Mouse (Mus musculus) liver, adult 2 months (tissue): ENCODE results near the gene Tril.

ENCODE experiments used
- CTCF ChIP-seq: fragments of 200-500 bp; IDR thresholded peaks from 2 replicates; pipeline ENCODE4 v1.5.1; 2011; ENCODE audit warnings: low read depth, low read length, control low read depth
- POLR2A ChIP-seq: fragments of 200-500 bp; IDR thresholded peaks from 2 replicates; pipeline ENCODE4 v1.6.1; 2011; ENCODE audit warnings: low read length, control low read depth; ENCODE audit not compliant: insufficient read depth; ENCODE audit errors: extremely low read depth

GRCm38 (mm10) chr6:53806021-53806420, 14.6 kb downstream of the Tril start:
- TF ChIP-seq CTCF (no peak), POLR2A (no peak)
